Mouse (Mus musculus) testis, adult 2 months (tissue): ENCODE data around the gene Fbxl14. TPM values are rescaled to one million over a fixed set of nuclear protein-coding genes. Genes with fewer than 3 reads are reported as not detected.

ENCODE experiments used
- H3K27ac ChIP-seq: fragments of 200-500 bp; 2 replicates; pipeline ENCODE4 v1.5.1; 2012; ENCODE audit warnings: low read depth, low read length; ENCODE audit not compliant: control insufficient read depth, insufficient read depth
- H3K27me3 ChIP-seq: fragments of 200-500 bp; 2 replicates; pipeline ENCODE4 v1.6.1; 2012; ENCODE audit warnings: mild to moderate bottlenecking, low read length, moderate library complexity; ENCODE audit not compliant: control insufficient read depth, insufficient read depth
- H3K36me3 ChIP-seq: fragments of 200-500 bp; 2 replicates; pipeline ENCODE4 v1.6.1; 2012; ENCODE audit warnings: mild to moderate bottlenecking, low read length; ENCODE audit not compliant: control insufficient read depth, insufficient read depth
- H3K4me1 ChIP-seq: fragments of 200-500 bp; 2 replicates; pipeline ENCODE4 v1.6.1; 2012; ENCODE audit warnings: low read length; ENCODE audit not compliant: control insufficient read depth, insufficient read depth
- H3K4me3 ChIP-seq: fragments of 200-500 bp; 2 replicates; pipeline ENCODE4 v1.5.1; 2012; ENCODE audit warnings: low read depth, mild to moderate bottlenecking, low read length, moderate library complexity, mixed read lengths; ENCODE audit not compliant: control insufficient read depth
- CTCF ChIP-seq: fragments of 200-500 bp; IDR thresholded peaks from 2 replicates; pipeline ENCODE4 v1.5.1; 2012; ENCODE audit warnings: low read depth, mild to moderate bottlenecking, inconsistent platforms, low read length, moderate library complexity; ENCODE audit not compliant: control insufficient read depth, insufficient read depth, insufficient replicate concordance
- POLR2A ChIP-seq: fragments of 200-500 bp; IDR thresholded peaks from 2 replicates; pipeline ENCODE4 v1.6.1; 2012; ENCODE audit warnings: low read depth, mild to moderate bottlenecking, inconsistent platforms, low read length, moderate library complexity; ENCODE audit not compliant: control insufficient read depth
- polyA plus RNA-seq: library from polyadenylated mRNA; depleted of rRNA; stranded (reverse); fragments of >200 nt; gene quantifications from 2 replicates; pipeline ENCODE4 v1.2.3, GENCODE M21; 2012

Gene Fbxl14
- polyA plus RNA-seq, 1 experiment, result 21.6 TPM

DNA sequence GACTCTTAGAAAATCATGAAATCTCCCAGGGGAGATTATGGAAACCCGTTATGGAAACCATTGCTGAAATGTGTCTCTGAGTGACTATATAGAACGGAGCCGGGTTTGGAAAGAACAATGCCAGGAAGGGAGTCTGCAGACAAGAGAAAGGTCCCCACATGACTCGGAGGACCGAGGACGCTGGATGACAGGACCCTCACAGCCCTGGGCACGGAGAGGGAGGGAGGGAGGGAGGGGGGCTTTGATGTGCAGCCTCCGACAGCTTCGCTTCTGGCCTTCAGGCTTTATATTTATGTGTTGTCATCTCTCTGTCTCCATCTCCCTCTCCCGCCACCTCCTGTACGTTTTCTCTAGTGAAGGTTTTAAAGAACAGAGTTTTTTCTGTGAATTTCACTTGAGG lies 11.5 kb downstream of the Fbxl14 start:
- Histone ChIP-seq H3K27ac (no peak overlapping the region), H3K36me3 (no peaks in the 10 kb centered on the region), H3K4me1 (no peaks in the 10 kb centered on the region; the same call in 1 of the 2 replicates), H3K4me3 (no peak overlapping the region), H3K27me3 (no peaks in the 10 kb centered on the region)
- TF ChIP-seq POLR2A (no peak), CTCF (no peak)

GRCm38 (mm10) chr6:119491997-119492629 lies 12.6 kb downstream of the Fbxl14 start:
- TF ChIP-seq CTCF (no peak), POLR2A (no peak)
- Histone ChIP-seq H3K27me3 (no peaks in the 10 kb centered on the region), H3K27ac (no peak overlapping the region), H3K4me3 (no peak overlapping the region), H3K36me3 (no peaks in the 10 kb centered on the region), H3K4me1 (no peaks in the 10 kb centered on the region; the same call in 1 of the 2 replicates)

DNA sequence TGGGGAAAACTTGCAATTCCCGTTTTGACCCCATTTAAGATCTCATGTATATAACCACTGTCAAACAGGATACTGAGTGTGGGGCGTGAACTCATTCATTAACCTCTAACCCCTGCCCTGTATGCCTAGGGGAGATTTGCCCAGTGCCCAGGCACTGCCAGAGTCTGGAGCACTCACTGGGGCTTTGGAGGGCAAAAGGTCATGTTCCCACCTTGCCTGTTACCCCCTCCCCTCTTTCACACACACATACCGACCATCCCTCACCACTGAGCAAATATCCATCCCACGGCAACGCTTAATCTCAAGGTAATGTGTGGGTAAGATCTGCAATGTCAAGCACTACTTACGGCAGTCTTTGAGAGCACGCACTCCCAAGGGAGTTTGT lies 13.2 kb downstream of the Fbxl14 start:
- TF ChIP-seq POLR2A (no peak), CTCF (no peak)
- no peaks in the 10 kb centered on the region for H3K4me1 ChIP-seq
- H3K4me3 ChIP-seq, result no peak overlapping the region
- H3K36me3 ChIP-seq, result no peaks in the 10 kb centered on the region
- H3K27me3 ChIP-seq, result no peaks in the 10 kb centered on the region
- no peak overlapping the region for H3K27ac ChIP-seq

DNA sequence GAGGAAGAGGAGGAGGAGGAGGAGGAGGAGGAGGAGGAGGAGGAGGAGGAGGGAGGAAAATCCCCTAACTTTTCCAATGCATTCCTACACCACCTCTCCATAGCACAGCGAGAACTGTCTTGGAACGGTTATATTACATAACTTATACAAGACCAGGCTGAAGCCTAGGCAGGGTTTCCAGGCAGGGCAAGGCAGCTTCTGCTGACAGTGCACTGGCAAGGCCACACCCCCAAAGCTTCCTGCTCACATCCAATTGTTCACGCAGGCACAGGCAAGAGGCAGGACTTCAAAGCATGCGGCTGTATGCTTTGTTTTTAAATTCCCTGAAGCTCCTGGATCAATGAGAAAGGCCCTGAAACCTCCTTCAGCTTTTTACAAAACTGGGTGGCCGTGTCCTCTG lies 19.8 kb downstream of the Fbxl14 start:
- Histone ChIP-seq H3K27me3 (no peaks in the 10 kb centered on the region), H3K4me1 (no peaks in the 10 kb centered on the region; the same call in 1 of the 2 replicates), H3K27ac (no peak overlapping the region), H3K36me3 (no peaks in the 10 kb centered on the region), H3K4me3 (no peak overlapping the region)
- TF ChIP-seq CTCF (no peak), POLR2A (no peak)

GRCm38 (mm10) chr6:119500086-119500485 lies 20.6 kb downstream of the Fbxl14 start:
- no peaks in the 10 kb centered on the region for H3K36me3 ChIP-seq
- H3K27me3 ChIP-seq, result no peaks in the 10 kb centered on the region
- H3K27ac ChIP-seq, result no peak overlapping the region

GRCm38 (mm10) chr6:119502031-119502430 lies 22.6 kb downstream of the Fbxl14 start:
- H3K4me3 ChIP-seq, result no peak overlapping the region
- H3K27ac ChIP-seq, result no peak overlapping the region
- H3K4me1 ChIP-seq, result no peaks in the 10 kb centered on the region; the same call in 1 of the 2 replicates
- no peaks in the 10 kb centered on the region for H3K36me3 ChIP-seq
- TF ChIP-seq POLR2A, result no peak
- TF ChIP-seq CTCF, result no peak
- H3K27me3 ChIP-seq, result no peaks in the 10 kb centered on the region

More at GRCm38 (mm10) chr6:119500086-119500485, 20.6 kb downstream of the Fbxl14 start:
- Histone ChIP-seq H3K4me1 (no peaks in the 10 kb centered on the region; the same call in 1 of the 2 replicates), H3K4me3 (no peak overlapping the region)
- TF ChIP-seq POLR2A, result no peak
- TF ChIP-seq CTCF, result no peak

- Histone ChIP-seq H3K4me1 (no peaks in the 10 kb centered on the region), H3K27ac (no peak overlapping the region), H3K4me3 (no peak overlapping the region), H3K27me3 (no peaks in the 10 kb centered on the region), H3K36me3 (no peaks in the 10 kb centered on the region)
- TF ChIP-seq CTCF (no peak), POLR2A (no peak)
Observed at GRCm38 (mm10) chr6:119504756-119505155, 25.3 kb downstream of the Fbxl14 start.
